Mouse (Mus musculus) liver, embryonic 13.5 days (tissue): ENCODE measurements at regions not wholly inside any gene's neighbourhood (a gene's known extent, or its start where the extent isn't known, plus 50 kb on each side); places are given as distances from the start of the nearest gene placed in this dataset.

Experiments used
- ATAC-seq: fragments of 200-750 bp; cut with Nextera tagmentation; 2 replicates; pipeline ENCODE4 v1.8.0; 2017; ENCODE audit warnings: low read depth, mild to moderate bottlenecking, moderate number of reproducible peaks, moderate library complexity
- DNase-seq: peaks from one replicate; pipeline ENCODE4 v3.0.0; 2022
- H3K27ac ChIP-seq: fragments of 300-500 bp; sonication (generic); 2 replicates; pipeline ENCODE4 v1.5.1; 2015; ENCODE audit warnings: moderate library complexity, mild to moderate bottlenecking, inconsistent platforms
- H3K27me3 ChIP-seq: fragments of 300-500 bp; sonication (generic); 2 replicates; pipeline ENCODE4 v1.6.1; 2015; ENCODE audit warnings: mild to moderate bottlenecking, inconsistent platforms
- H3K36me3 ChIP-seq: fragments of 300-500 bp; sonication (generic); 2 replicates; pipeline ENCODE4 v1.6.1; 2015; ENCODE audit warnings: mild to moderate bottlenecking, inconsistent platforms
- H3K4me1 ChIP-seq: fragments of 300-500 bp; sonication (generic); replicated peaks from 2 replicates; pipeline ENCODE4 v1.6.1; 2015; ENCODE audit warnings: inconsistent platforms
- H3K4me2 ChIP-seq: fragments of 300-500 bp; sonication (generic); 2 replicates; pipeline ENCODE4 v1.6.1; 2015; ENCODE audit warnings: inconsistent platforms, mild to moderate bottlenecking, moderate library complexity
- H3K4me3 ChIP-seq: fragments of 300-500 bp; sonication (generic); replicated peaks from 2 replicates; pipeline ENCODE4 v1.5.1; 2015; ENCODE audit warnings: mild to moderate bottlenecking, inconsistent platforms
- H3K9ac ChIP-seq: fragments of 300-500 bp; sonication (generic); 2 replicates; pipeline ENCODE4 v1.6.1; 2015; ENCODE audit warnings: mild to moderate bottlenecking, inconsistent platforms
- H3K9me3 ChIP-seq: fragments of 300-500 bp; sonication (generic); replicated peaks from 2 replicates; pipeline ENCODE4 v1.6.1; 2016; ENCODE audit warnings: inconsistent platforms
- WGBS: fragments of 180-500 bp; shearing (Covaris S2); methylation state at CpG from one replicate; pipeline ENCODE4 v1.1.7; 2015; ENCODE audit not compliant: insufficient replicate concordance; 5-methylcytosine and 5-hydroxymethylcytosine counted together

GRCm38 (mm10) chr15:97125836-97126822 lies 70.4 kb upstream of the Slc38a4 start:
- H3K27ac ChIP-seq: no peak overlapping the region
- H3K4me1 ChIP-seq: no peaks in the 10 kb centered on the region
- DNase-seq: no peak
- no peak overlapping the region for H3K4me3 ChIP-seq
- H3K27me3 ChIP-seq: no peaks in the 10 kb centered on the region
- H3K9ac ChIP-seq: no peak overlapping the region
- 65% methylated on average over 15 of the region's 15 CpGs for WGBS
- H3K4me2 ChIP-seq: no peak overlapping the region
- no peak for ATAC-seq
- H3K36me3 ChIP-seq: no peaks in the 10 kb centered on the region
- H3K9me3 ChIP-seq: no peaks in the 10 kb centered on the region

- Histone ChIP-seq H3K9me3 (no peaks in the 10 kb centered on the region), H3K4me1 (no peaks in the 10 kb centered on the region), H3K9ac (no peak overlapping the region), H3K4me3 (no peak overlapping the region), H3K27me3 (no peaks in the 10 kb centered on the region), H3K27ac (no peak overlapping the region), H3K36me3 (no peaks in the 10 kb centered on the region), H3K4me2 (no peak overlapping the region)
- ATAC-seq: no peak
- WGBS: 79% methylated on average over 6 of the region's 6 CpGs
- no peak for DNase-seq
These were observed 66.5 kb upstream of the Slc38a4 start for GRCm38 (mm10) chr15:97122263-97122662.

- Histone ChIP-seq H3K4me1 (no peaks in the 10 kb centered on the region), H3K27ac (no peak overlapping the region), H3K9ac (no peak overlapping the region), H3K27me3 (no peaks in the 10 kb centered on the region), H3K4me2 (no peak overlapping the region), H3K4me3 (no peak overlapping the region), H3K36me3 (no peaks in the 10 kb centered on the region), H3K9me3 (no peaks in the 10 kb centered on the region)
- ATAC-seq (no peak), DNase-seq (no peak)
- 79% methylated on average over 19 of the region's 19 CpGs for WGBS
These were observed 56.9 kb upstream of the Slc38a4 start for GRCm38 (mm10) chr15:97112452-97113200.

- no peaks in the 10 kb centered on the region for H3K27me3 ChIP-seq
- no peak overlapping the region for H3K27ac ChIP-seq
- 54% methylated on average over 11 of the region's 11 CpGs for WGBS
- DNase-seq (no peak), ATAC-seq (no peak)
- H3K9ac ChIP-seq: no peak overlapping the region
- H3K4me3 ChIP-seq: no peak overlapping the region
- no peaks in the 10 kb centered on the region for H3K9me3 ChIP-seq
- H3K4me2 ChIP-seq: no peak overlapping the region
- H3K4me1 ChIP-seq: no peaks in the 10 kb centered on the region
- no peaks in the 10 kb centered on the region for H3K36me3 ChIP-seq
These were observed 55.8 kb upstream of the Slc38a4 start for GRCm38 (mm10) chr15:97111320-97112192.

GRCm38 (mm10) chr15:97107779-97108178 lies 52.0 kb upstream of the Slc38a4 start:
- 31% methylated on average over 10 of the region's 10 CpGs for WGBS
- H3K4me2 ChIP-seq: no peak overlapping the region
- H3K27me3 ChIP-seq: no peaks in the 10 kb centered on the region
- no peak overlapping the region for H3K9ac ChIP-seq
- DNase-seq (no peak), ATAC-seq (no peak)
- no peaks in the 10 kb centered on the region for H3K36me3 ChIP-seq
- H3K4me1 ChIP-seq: peaks cover 14% of the 10 kb centered on the region; the same call in 1 of the 2 replicates
- no peak overlapping the region for H3K4me3 ChIP-seq
- no peak overlapping the region for H3K27ac ChIP-seq
- no peaks in the 10 kb centered on the region for H3K9me3 ChIP-seq

GRCm38 (mm10) chr15:97106556-97106955 lies 50.8 kb upstream of the Slc38a4 start:
- no peak overlapping the region for H3K9ac ChIP-seq
- H3K4me1 ChIP-seq: peaks cover 14% of the 10 kb centered on the region; the same call in 1 of the 2 replicates
- no peak overlapping the region for H3K4me3 ChIP-seq
- 67% methylated on average over 6 of the region's 6 CpGs for WGBS
- ATAC-seq (no peak), DNase-seq (no peak)
- no peaks in the 10 kb centered on the region for H3K9me3 ChIP-seq
- H3K36me3 ChIP-seq: no peaks in the 10 kb centered on the region
- no peak overlapping the region for H3K4me2 ChIP-seq
- H3K27ac ChIP-seq: no peak overlapping the region
- H3K27me3 ChIP-seq: no peaks in the 10 kb centered on the region
